Mouse (Mus musculus): ENCODE data around the gene Plxdc2.

Plxdc2 gene

GRCm38 (mm10) chr2:16356106-16356818 is at the start of gene Plxdc2:
Plxdc2 (plus strand) TSS chr2:16356304.
- peak; percentile 65 for DNase-seq (ENCODE audit: low spot score)

- no peak for DNase-seq (ENCODE audit: low spot score)
Observed at GRCm38 (mm10) chr2:16310387-16310786, 45.7 kb upstream of the Plxdc2 start.

DNA sequence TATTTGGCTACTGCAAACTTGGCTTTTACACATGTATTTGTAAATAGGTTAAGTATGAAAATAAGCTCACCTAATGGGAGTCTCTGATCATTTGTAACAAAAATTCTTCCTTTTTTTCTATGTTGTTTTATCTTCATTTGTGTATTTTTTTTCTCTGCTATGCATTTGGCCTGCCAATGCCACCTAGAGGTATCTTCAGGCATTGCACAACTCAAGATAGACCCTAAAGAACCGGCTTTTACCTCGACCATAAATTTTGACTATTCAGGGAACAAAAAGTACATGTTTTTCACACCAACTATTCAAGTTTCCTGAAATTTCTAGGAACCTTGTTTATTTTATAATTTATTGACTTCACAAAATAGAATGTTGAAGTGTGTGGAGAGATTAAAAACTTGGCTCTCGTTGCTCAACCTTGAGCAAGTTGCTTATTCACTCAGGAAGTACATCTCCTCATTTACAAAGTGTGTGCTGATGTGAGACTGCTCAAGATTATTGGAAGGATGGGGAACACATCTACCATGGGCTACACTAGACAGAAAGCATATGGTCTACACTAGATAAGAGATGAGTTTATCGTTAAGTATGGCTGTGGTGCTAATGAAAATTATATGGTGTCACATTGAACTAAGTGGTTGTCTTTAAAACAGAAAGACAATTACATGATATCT is 43.6 kb upstream of the Plxdc2 start:
- DNase-seq (ENCODE audit: low spot score): no peak

- DNase-seq (ENCODE audit: low spot score): no peak
Observed at GRCm38 (mm10) chr2:16335194-16335781, 20.8 kb upstream of the Plxdc2 start.

DNA sequence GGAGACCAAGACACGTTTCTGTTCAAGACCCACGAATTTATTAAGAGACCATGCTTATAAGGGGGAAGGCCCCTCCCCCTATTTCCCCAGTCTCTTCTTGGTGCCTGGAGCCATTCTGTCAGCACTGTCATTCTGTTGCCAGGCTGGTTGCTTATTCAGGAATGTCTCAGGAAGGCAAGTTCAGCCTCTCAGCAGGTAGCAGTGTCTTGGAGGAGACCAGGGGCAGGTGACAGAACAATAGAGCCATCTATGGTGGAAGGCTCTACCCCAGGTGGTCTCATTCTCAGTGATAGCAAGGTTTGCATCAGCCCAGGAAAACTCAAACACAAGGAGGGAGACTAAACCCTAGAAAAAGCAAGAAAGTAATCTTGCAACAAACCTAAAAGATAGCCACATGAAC is 11.5 kb upstream of the Plxdc2 start:
- DNase-seq (ENCODE audit: low spot score): no peak

DNA sequence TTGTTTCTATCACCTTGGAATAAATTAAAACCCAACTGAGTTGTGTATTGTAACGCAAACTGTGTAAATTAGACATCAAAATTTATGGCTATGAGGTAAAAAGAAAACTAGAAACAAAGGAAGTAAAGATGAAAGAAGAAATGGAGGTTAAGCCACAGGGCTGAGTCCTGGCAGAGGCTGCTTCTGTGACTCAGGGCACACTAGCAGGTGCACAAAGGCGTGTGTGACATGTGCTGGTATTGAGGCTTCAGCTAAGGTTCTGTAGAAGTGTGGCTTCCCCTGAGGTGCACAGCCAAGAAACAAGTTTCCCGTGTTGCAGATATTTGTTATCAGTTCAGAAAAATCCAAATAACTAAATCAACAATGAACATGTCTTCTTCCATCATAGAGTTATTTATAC is 5.0 kb upstream of the Plxdc2 start:
- no peak for DNase-seq (ENCODE audit: low spot score)

GRCm38 (mm10) chr2:16355611-16356105 is 446 bp upstream of the Plxdc2 start:
- no peak for DNase-seq (ENCODE audit: low spot score)

DNA sequence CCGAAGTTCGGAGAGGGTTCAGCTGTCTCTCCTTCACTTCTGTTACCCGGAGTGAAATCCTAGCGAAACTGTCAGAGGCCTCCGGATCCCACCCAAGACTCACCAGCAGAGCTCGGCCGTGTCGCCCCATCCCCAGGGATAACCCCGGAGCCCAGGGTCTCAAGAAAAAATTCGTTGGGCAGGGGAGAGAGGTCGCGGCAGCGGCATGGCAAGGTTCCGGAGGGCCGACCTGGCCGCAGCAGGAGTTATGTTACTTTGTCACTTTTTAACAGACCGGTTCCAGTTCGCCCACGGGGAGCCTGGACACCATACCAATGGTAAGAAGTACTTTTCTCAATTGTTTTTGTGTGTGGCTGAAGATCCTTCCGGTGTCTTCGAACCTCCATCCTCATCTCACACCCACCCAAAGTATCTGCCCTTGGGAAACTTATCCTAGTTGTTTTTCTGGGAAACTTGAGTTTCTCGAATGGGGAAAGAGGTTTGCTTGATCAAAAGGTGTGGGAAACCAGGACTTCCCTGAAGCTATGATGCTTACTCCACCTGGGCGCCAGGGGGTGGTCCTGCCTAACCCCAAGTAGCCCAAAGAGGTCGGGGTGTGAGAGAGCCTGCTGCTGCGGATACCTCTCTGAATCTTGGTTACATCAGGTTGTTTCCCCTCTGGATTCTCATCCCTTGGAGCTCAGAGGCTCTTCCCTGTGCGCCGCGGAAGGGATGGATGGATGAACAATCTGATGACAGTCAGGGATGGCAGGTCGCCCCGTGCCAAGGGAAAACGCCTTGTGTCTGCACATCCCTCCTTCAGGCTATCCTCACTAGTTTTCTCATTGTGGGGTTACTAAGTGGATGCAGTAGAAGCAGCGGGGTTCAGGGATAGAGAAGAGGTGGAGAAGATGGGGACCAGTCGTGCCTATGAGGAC is 1.1 kb downstream of the Plxdc2 start:
- DNase-seq (ENCODE audit: low spot score): no peak

- no peak for DNase-seq (ENCODE audit: low spot score)
Observed at GRCm38 (mm10) chr2:16357946-16358345, 1.8 kb downstream of the Plxdc2 start.

DNA sequence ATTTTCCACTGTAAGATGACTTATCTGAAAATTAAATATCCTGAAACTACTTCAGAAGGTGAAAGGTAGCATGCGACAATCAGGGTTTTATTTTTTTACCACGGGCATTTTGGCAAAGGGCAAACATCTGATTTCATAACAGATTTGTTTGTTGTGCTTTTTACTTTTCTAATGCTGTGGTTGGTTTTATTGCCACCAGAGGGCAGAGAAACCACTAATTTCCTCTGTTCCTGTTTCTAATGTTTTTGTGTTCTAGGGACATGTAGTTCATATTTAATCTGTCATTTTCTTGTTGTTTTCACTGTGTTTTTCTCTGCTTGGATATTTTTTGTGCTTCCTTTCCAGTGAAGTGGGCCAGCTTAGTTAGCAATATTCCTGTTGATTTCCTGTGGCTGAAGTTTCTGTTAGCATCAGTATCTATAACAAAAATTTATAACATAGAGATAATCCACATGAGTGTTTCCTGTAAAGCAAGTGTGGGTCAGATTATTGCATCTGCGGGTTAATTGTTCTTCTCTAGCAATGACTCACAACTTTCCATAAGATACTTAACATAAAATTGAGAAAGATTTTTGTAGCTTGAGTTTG is 3.3 kb downstream of the Plxdc2 start:
- no peak for DNase-seq (ENCODE audit: low spot score)

DNA sequence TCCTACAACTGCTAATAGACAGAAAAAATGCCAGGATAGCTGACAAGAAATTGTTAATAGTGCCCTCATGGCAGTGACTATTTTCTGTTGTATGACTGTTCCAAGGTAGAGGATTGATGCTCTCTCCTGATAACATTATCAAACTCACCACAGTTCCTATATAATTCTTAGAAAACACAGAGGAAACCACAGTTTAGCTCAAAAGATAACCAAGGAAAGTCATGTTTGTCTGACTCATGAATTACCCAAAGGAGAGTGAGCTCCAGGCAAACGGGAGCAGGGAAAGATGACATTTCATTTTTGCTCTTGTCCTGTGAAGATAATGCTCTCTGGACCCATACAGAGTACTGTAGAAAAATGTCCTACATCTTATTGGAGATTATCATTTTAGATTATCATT is 8.6 kb downstream of the Plxdc2 start:
- no peak for DNase-seq (ENCODE audit: low spot score)

DNA sequence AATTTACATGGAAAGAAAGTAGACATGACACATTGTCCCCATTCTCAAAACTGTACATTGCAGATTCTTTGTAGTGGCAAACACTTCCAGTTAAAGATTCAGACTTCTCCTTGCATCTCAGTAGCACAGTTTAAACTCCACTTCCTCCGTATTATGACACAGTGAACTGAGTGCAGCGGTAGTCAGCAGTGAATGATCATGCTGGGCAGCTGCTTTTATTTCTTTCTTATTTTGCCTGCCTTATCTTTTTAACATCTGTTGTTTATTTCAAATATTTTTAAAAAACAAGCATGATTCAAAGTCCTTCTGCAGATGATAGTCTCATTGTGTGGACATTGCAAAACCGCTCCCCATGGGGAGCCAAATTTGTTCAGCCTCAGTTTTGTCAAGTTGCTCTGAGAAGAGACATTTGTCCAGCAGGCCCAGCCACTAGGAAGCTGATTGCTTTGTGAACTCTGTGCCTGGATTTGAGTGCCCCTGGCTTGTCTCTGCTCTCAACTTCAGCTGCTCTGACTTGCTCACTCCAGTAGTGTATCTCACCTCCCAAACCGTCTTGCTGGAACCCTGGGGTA is 9.8 kb downstream of the Plxdc2 start:
- DNase-seq (ENCODE audit: low spot score): no peak

DNA sequence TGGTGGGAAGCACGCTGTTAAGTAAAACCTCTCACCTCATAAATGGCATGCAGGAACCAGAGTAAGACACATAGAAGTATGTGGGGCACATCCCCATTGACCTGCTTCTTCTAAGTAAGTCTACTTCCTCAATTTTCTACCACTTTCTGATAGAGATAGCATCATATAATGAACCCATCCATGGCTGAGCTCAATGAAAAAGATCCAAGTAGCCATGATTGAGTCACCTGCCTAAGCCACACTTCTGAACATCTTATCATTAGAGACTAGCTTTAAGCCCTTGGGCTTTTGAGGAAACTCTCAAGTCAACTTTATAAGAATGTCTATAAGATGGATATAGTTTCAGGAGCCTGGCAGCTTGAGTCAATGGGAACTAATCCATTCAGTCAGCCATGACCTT is 14.3 kb downstream of the Plxdc2 start:
- DNase-seq (ENCODE audit: low spot score): no peak

DNA sequence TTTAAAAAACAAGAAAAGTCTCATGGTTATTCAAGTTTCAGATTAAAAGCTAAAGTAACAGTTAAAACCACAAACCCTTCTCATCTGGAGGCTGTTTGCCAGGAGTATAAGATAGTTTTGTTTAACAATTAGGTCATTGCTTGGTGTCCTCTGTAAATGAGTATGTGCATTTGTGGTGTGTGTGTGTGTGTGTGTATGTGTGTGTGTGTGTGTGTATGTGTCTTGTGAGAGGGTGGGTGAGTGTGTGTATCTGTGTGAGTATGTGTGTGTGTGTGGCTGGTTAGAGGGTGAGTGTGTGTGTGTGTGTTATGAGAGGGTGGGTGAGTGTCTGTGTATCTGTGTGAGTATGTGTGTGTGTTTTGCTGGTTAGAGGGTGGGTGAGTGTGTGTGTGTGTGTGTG is 18.2 kb downstream of the Plxdc2 start:
- DNase-seq (ENCODE audit: low spot score): no peak

GRCm38 (mm10) chr2:16386206-16386605 is 30.1 kb downstream of the Plxdc2 start:
- no peak for DNase-seq (ENCODE audit: low spot score)

- no peak for DNase-seq (ENCODE audit: low spot score)
Observed at GRCm38 (mm10) chr2:16386692-16387091, 30.6 kb downstream of the Plxdc2 start.

- DNase-seq (ENCODE audit: low spot score): no peak
Observed at GRCm38 (mm10) chr2:16387787-16388186, 31.7 kb downstream of the Plxdc2 start.

DNA sequence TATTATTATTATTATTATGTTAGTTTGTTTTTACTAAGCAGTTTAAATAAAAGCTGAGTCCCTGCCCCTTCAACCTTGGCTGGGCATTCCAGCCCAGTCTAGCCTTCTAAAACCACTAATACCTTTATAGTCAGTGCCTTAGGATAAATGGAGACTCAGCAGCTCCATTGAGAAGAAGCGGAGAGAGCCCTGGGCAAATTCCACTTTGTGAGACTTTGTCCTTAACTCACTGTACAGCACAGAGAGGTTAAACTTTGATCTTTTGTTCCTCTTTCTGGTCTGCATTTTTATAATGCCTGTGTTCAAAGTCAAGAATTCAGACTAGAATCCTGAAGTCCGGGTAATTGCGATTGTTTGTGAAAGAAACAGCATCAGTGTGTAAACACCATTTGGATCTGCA is 41.4 kb downstream of the Plxdc2 start:
- DNase-seq (ENCODE audit: low spot score): no peak

DNA sequence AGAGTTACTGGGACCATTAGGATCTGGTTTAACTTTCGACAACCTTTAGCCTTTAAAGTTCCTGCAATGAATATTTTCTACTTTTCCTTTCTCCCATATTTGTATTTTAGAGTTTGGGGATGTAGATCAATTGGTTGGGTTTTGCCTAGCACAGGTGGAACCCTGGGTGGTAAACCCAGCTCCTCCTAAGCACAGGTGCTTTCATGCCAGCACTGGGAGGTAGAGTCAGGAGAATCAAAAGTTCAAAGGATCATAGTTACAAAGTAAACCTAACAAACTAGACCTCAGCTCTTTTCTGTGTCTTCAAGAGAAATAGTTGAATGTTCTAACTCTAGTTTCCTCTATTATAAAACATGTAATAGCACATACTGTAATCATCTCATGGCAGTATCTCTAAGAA is 41.9 kb downstream of the Plxdc2 start:
- DNase-seq (ENCODE audit: low spot score): no peak

GRCm38 (mm10) chr2:16398896-16399295 is 42.8 kb downstream of the Plxdc2 start:
- DNase-seq (ENCODE audit: low spot score): no peak

GRCm38 (mm10) chr2:16406508-16406907 is 50.4 kb downstream of the Plxdc2 start:
- no peak for DNase-seq (ENCODE audit: low spot score)

Measured in testis, postnatal 14 days (tissue).